Mouse (Mus musculus) midbrain, embryonic 11.5 days (tissue): ENCODE measurements around the gene Hyal3. TPM values are rescaled to one million over a fixed set of nuclear protein-coding genes. Genes with fewer than 3 reads are reported as not detected.

Source experiments
- ATAC-seq: fragments of 200-750 bp; cut with Nextera tagmentation; 2 replicates; pipeline ENCODE4 v1.8.0; 2017; ENCODE audit warnings: moderate TSS enrichment, moderate library complexity; ENCODE audit not compliant: low FRiP score
- DNase-seq: peaks from one replicate; pipeline ENCODE4 v3.0.0; 2015; ENCODE audit warnings: low spot score; ENCODE audit errors: missing footprints
- H3K27ac ChIP-seq: fragments of 300-500 bp; sonication (generic); 2 replicates; pipeline ENCODE4 v1.5.1; 2014; ENCODE audit warnings: low read depth, low read length
- H3K27me3 ChIP-seq: fragments of 300-500 bp; sonication (generic); 2 replicates; pipeline ENCODE4 v1.6.1; 2014; ENCODE audit warnings: mild to moderate bottlenecking, low read length, moderate library complexity, mixed read lengths; ENCODE audit not compliant: control insufficient read depth, insufficient read depth
- H3K36me3 ChIP-seq: fragments of 300-500 bp; sonication (generic); 2 replicates; pipeline ENCODE4 v1.6.1; 2014; ENCODE audit warnings: mild to moderate bottlenecking, low read length, moderate library complexity, mixed read lengths; ENCODE audit not compliant: control insufficient read depth, insufficient read depth
- H3K4me1 ChIP-seq: fragments of 300-500 bp; sonication (generic); 2 replicates; pipeline ENCODE4 v1.6.1; 2014; ENCODE audit warnings: low read length; ENCODE audit not compliant: control insufficient read depth, insufficient read depth
- H3K4me2 ChIP-seq: fragments of 300-500 bp; sonication (generic); 2 replicates; pipeline ENCODE4 v1.6.1; 2014; ENCODE audit warnings: mild to moderate bottlenecking, moderate library complexity
- H3K4me3 ChIP-seq: fragments of 300-500 bp; sonication (generic); 2 replicates; pipeline ENCODE4 v1.5.1; 2014; ENCODE audit warnings: low read depth, low read length
- H3K9ac ChIP-seq: fragments of 300-500 bp; sonication (generic); 2 replicates; pipeline ENCODE4 v1.6.1; 2014; ENCODE audit warnings: low read length
- H3K9me3 ChIP-seq: fragments of 300-500 bp; sonication (generic); 2 replicates; pipeline ENCODE4 v1.6.1; 2016; ENCODE audit warnings: low read length; ENCODE audit not compliant: control insufficient read depth
- WGBS: fragments of 180-500 bp; shearing (Covaris S2); extraction: QIAGEN DNeasy Blood & Tissue Kit; methylation state at CpG from one replicate; pipeline ENCODE4 v1.1.7; 2014; 5-methylcytosine and 5-hydroxymethylcytosine counted together
- polyA plus RNA-seq: library from polyadenylated mRNA; unstranded; fragments of >200 nt; fragmentation: Nextera tagmentation; extraction: Ambion mirVana; gene quantifications from 2 replicates; pipeline ENCODE4 v1.2.1, GENCODE M21; 2014

The Hyal3 gene
- polyA plus RNA-seq, 1 experiment from 2014 or later = 0.33 TPM

DNA sequence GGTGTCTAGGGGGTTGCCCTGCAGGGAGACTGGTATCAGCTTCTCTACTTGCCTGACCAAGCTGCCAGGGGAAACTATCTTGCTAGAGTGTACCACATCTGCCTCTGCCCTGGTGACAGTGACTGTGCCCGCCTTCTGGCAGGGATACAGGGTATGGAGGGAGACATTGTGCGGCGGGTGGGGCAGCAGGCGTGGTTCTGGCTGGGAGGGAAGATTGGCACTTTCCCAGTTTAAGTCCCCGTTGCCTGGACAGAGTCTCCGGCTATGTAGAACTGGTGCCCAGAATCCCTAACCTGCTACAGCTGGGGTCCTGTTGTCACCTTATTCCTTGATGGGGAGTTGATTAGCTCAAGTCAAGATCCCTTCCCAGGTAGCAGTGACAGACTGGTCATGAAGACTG lies 51.9 kb downstream of the Hyal3 start:
- Histone ChIP-seq H3K27ac (peak overlapping the region; percentile 100), H3K36me3 (no peaks in the 10 kb centered on the region; the same call in 1 of the 2 replicates), H3K9me3 (no peaks in the 10 kb centered on the region), H3K4me2 (peak overlapping the region; percentile 97), H3K27me3 (no peaks in the 10 kb centered on the region), H3K4me3 (peak overlapping the region; percentile 67), H3K9ac (peak overlapping the region; percentile 85), H3K4me1 (peaks cover 74% of the 10 kb centered on the region)
- ATAC-seq (no peak), DNase-seq (no peak)
- 28% methylated on average over 6 of the region's 6 CpGs for WGBS

DNA sequence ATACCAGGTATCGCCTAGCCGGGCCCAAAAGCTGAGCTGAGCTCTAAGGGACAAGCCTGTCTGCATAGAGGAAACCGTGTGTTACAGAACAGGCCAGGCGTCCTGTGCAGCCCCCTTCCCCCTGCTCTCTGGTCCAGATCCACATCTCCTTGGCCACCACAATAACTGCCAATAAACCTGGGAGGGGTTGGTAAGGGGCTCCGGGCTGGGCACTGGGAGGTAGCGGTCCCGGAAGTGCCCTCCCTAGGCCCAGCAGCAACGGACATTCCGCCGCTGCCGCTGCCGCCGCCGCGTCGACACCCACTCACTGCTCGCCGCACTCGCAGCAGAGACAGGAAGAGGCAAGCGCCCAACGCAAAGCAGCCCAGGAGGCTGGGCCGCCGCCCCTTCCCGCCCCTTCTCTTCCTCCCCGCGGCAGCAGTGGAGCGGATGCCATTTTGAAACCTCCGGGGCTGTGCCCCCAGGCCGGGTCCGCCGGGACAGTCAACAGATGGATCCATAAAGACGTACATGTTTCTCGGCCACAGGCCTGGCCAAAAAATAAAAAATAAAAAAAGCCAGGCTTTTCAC lies 52.6 kb downstream of the Hyal3 start:
- Histone ChIP-seq H3K9ac (peak overlapping the region; percentile 85), H3K27me3 (no peaks in the 10 kb centered on the region), H3K4me2 (peak overlapping the region; percentile 97), H3K4me3 (peak overlapping the region; percentile 67), H3K9me3 (no peaks in the 10 kb centered on the region), H3K27ac (peak overlapping the region; percentile 100), H3K36me3 (no peaks in the 10 kb centered on the region; the same call in 1 of the 2 replicates), H3K4me1 (peaks cover 71% of the 10 kb centered on the region)
- WGBS = 2% methylated on average over 33 of the region's 33 CpGs
- DNase-seq = peak; percentile 96
- no peak for ATAC-seq

DNA sequence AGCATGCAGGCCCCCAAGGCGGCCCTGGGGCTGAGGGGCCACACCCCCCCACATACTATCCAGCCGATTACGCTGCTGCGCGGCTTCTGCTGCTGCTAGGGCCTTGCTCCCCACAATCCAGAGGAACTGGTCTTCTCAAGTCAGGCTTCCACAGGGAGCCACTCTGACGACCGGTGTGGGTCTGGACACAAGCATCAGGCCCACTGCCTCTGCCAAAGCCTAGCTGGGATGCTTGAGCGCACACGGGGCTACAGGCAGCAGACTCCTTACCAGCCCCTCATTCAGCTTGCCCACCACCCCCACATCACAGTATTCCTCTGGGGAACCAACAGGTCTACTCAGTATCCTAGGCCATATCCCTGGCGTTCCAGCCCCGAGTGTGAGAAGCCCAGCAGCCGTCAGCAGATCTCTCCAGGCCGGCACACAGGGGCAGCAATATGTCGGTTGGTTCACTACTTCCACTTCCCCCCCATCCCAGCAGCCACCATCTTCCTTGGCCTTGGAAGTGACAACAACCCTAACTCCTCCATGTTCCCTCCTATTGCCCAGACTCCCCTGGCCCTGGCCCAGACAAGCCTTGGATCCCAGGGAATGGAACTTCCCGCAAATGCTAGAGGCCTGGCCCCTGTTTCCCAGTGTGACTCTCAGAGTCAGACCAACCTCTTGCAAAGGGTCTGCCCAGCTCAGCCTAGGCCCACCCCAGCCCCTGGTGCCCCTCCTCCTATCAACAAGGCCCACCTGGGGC lies 53.2 kb downstream of the Hyal3 start:
- DNase-seq (peak; percentile 95), ATAC-seq (no peak)
- peak overlapping the region; percentile 100 for H3K27ac ChIP-seq
- H3K36me3 ChIP-seq = no peaks in the 10 kb centered on the region; the same call in 1 of the 2 replicates
- H3K4me1 ChIP-seq = peaks cover 65% of the 10 kb centered on the region
- H3K27me3 ChIP-seq = no peaks in the 10 kb centered on the region
- H3K9ac ChIP-seq = peak overlapping the region; percentile 85
- peak overlapping the region; percentile 67 for H3K4me3 ChIP-seq
- WGBS = under 1% methylated on average over 15 of the region's 15 CpGs
- H3K4me2 ChIP-seq = peak overlapping the region; percentile 97
- H3K9me3 ChIP-seq = no peaks in the 10 kb centered on the region

DNA sequence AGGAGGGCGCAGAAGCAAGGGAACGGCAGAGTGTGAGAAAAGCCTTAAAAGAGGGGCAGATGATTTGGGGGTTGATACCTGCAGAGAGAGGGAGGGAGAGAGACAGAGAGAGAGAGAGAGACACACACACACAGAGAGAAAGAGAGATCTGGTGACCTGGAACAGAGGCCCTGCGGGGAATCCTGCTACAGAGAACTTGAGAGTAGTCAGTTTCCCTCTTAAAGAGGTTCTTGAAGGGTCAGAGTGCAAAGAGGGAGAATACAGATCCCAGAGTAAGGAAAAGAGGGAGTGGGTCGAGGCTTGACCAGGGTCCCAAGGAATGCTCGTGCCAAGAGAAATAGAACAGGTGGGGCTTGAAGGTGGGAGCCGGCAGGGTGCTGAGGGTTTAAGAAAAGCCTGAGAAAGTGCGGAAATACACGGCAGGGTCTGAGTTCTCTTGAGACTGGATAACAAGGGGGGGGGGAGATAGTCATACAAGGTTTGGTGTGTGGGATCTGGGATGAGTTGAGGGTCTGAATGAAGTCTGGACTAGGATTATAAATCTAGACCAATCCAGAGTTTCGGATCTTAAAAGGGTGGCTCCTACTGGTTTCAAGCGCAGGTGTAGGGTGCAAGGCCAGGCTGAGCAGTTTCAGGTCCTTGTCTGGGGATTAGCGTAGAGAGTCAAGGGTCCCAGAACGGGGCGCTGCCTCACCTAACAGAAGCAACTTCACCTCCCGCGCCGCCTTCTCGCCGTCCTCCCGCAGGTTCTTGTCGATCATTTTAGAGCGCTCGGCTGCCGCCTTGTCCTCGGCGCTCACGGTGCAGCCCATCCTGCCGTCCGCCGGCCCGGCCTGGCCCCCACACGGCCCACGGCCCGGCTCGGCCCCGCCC lies 54.0 kb downstream of the Hyal3 start:
- DNase-seq (peak; percentile 93), ATAC-seq (no peak)
- Histone ChIP-seq H3K27ac (peak overlapping the region; percentile 100), H3K4me2 (peak overlapping the region; percentile 97), H3K36me3 (no peaks in the 10 kb centered on the region; the same call in 1 of the 2 replicates), H3K4me3 (peak overlapping the region; percentile 67), H3K9me3 (no peaks in the 10 kb centered on the region), H3K4me1 (peaks cover 57% of the 10 kb centered on the region), H3K27me3 (no peaks in the 10 kb centered on the region), H3K9ac (peak overlapping the region; percentile 85)
- WGBS = under 1% methylated on average over 35 of the region's 35 CpGs

DNA sequence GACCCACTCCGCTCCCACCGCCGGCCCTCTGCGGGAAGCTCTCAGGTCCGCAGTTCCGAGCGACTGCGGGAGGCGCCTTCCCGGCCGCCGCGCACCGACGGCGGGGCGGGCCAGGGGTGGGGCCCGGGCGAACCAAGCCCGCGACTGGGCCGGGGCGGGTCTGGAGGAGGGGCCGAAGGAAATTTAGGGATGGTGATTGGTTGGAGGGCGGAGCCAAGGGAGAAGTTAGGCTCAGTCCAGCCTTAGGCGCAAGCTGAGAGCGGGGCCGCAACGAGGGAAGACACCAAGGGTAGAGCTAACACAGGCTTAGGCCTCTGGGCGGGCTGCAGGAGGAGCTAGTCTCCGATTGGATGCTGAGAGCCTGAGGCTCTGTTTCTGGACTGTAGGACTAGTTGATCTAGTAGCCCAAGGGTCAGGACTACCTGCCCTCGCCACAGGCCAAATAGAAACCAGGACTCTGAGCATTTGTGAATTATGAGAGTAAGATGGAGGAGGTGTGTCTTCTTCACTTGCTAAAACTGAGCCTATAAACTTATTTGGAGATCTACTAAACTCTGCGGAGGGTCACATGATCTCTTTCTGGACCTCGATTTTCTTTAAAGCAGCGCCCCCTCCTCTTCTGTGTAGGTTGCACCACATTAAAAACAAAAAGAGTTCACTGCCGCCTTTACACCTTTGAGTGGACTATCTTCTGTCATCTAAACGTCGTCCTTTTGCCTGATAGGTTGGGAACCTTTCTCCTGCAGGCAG lies 54.8 kb downstream of the Hyal3 start, which contains the start of gene Gnai2:
Gene Gnai2, minus strand, starts transcription at position 89 of the 750 bp plus-strand sequence.
- peak within 1 kb of the TSS; percentile 100 for H3K27ac ChIP-seq
- H3K4me1 ChIP-seq = peaks cover 52% of the 10 kb centered on the region
- H3K36me3 ChIP-seq = no peaks in the 10 kb centered on the region
- peak within 1 kb of the TSS; percentile 85 for H3K9ac ChIP-seq
- H3K4me3 ChIP-seq = peak within 1 kb of the TSS; percentile 67
- 3% methylated on average over 38 of the region's 38 CpGs for WGBS
- H3K27me3 ChIP-seq = no peaks in the 10 kb centered on the region
- peak within 1 kb of the TSS; percentile 97 for H3K4me2 ChIP-seq
- DNase-seq = peak; percentile 98
- ATAC-seq = peak; percentile 86
- H3K9me3 ChIP-seq = no peaks in the 10 kb centered on the region

Other genes with a start within 250 kb of the Hyal3 start
- 9.9 and 10.7 TPM in 2 replicates for gene Hemk1, start 242.5 kb upstream of the Hyal3 start, polyA plus RNA-seq
- gene 6430571L13Rik, start 240.2 kb upstream of the Hyal3 start, polyA plus RNA-seq = 2.0 and 2.3 TPM in 2 replicates
- 1.3 and 1.7 TPM in 2 replicates for gene Cacna2d2, start 181.2 kb upstream of the Hyal3 start, polyA plus RNA-seq
- 40.9 and 44.6 TPM in 2 replicates for gene Tmem115, start 46.9 kb upstream of the Hyal3 start, polyA plus RNA-seq
- gene Cyb561d2, start 38.6 kb upstream of the Hyal3 start, polyA plus RNA-seq = 18.3 and 18.9 TPM in 2 replicates
- 39.1 and 43.3 TPM in 2 replicates for gene Nprl2, start 38.6 kb upstream of the Hyal3 start, polyA plus RNA-seq
- gene Zmynd10, start 33.5 kb upstream of the Hyal3 start, polyA plus RNA-seq = 0.33 and 0.49 TPM in 2 replicates
- 40.5 and 44.0 TPM in 2 replicates for gene Rassf1, start 29.3 kb upstream of the Hyal3 start, polyA plus RNA-seq
- 94.5 and 94.6 TPM in 2 replicates for gene Tusc2, start 17.6 kb upstream of the Hyal3 start, polyA plus RNA-seq
- 129 and 132 TPM in 2 replicates for gene Hyal2, start 12.9 kb upstream of the Hyal3 start, polyA plus RNA-seq
- 3.9 and 4.8 TPM in 2 replicates for gene Hyal1, start 3.9 kb upstream of the Hyal3 start, polyA plus RNA-seq
- gene Naa80, start 1.9 kb upstream of the Hyal3 start, polyA plus RNA-seq = 8.4 and 11.1 TPM in 2 replicates
- 24.2 and 28.2 TPM in 2 replicates for gene Ifrd2, start 6.8 kb downstream of the Hyal3 start, polyA plus RNA-seq
- gene Sema3b, start 28.4 kb downstream of the Hyal3 start, polyA plus RNA-seq = 1.3 and 2.1 TPM in 2 replicates
- gene Gnai2, start 54.5 kb downstream of the Hyal3 start, polyA plus RNA-seq = 578 and 581 TPM in 2 replicates
- 11.2 and 11.7 TPM in 2 replicates for gene Slc38a3, start 88.7 kb downstream of the Hyal3 start, polyA plus RNA-seq
- gene Gnat1, start 98.9 kb downstream of the Hyal3 start, polyA plus RNA-seq = 1.1 and 1.4 TPM in 2 replicates
- 9.6 and 11.9 TPM in 2 replicates for gene Sema3f, start 129.7 kb downstream of the Hyal3 start, polyA plus RNA-seq
- 186 and 191 TPM in 2 replicates for gene Rbm5, start 190.2 kb downstream of the Hyal3 start, polyA plus RNA-seq